Mouse (Mus musculus) mesoderm, embryonic 11.5 days (tissue): ENCODE data around the gene Gm6034.
A peak's percentile ranks its signal among the peaks of the same experiment; 100 is the strongest.
"Not testable (repeated sequence)": the region's sequence is repeated elsewhere in the genome, so short reads cannot be mapped to it uniquely, and the experiment has no call there.

Experiments used
- DNase-seq: peaks from one replicate; pipeline ENCODE4 v3.0.0-alpha.2; 2012; ENCODE audit warnings: low read depth, low spot score

Gm6034 gene

GRCm38 (mm10) chr17:36042610-36043169 lies at the start of gene Gm6034, which contains the start of gene H2-T22:
TSS of gene Gm6034 (plus strand) at chr17:36042961.
TSS of gene H2-T22 (minus strand) at chr17:36042747.
- peak; percentile 78 for DNase-seq

GRCm38 (mm10) chr17:35993675-35994074 lies 49.1 kb upstream of the Gm6034 start:
- peak; percentile 91 for DNase-seq

- peak; percentile 87 for DNase-seq
Measured at GRCm38 (mm10) chr17:35994175-35994878, 48.4 kb upstream of the Gm6034 start.

- DNase-seq: no peak
Measured at GRCm38 (mm10) chr17:35994879-35995240, 47.9 kb upstream of the Gm6034 start.

- DNase-seq: peak; percentile 96
Measured at GRCm38 (mm10) chr17:35996949-35997348, 45.8 kb upstream of the Gm6034 start.

GRCm38 (mm10) chr17:35997713-35998510 lies 44.8 kb upstream of the Gm6034 start:
- no peak for DNase-seq

GRCm38 (mm10) chr17:35998545-35999305 lies 44.0 kb upstream of the Gm6034 start:
- no peak for DNase-seq

- DNase-seq: no peak
Measured at GRCm38 (mm10) chr17:35999356-35999755, 43.4 kb upstream of the Gm6034 start.

GRCm38 (mm10) chr17:36000349-36000748 lies 42.4 kb upstream of the Gm6034 start:
- no peak for DNase-seq

GRCm38 (mm10) chr17:36001121-36001897 lies 41.5 kb upstream of the Gm6034 start:
- DNase-seq: no peak

- DNase-seq: no peak
Measured at GRCm38 (mm10) chr17:36001966-36002365, 40.8 kb upstream of the Gm6034 start.

GRCm38 (mm10) chr17:36003331-36003730 lies 39.4 kb upstream of the Gm6034 start:
- DNase-seq: no peak

GRCm38 (mm10) chr17:36004409-36004808 lies 38.4 kb upstream of the Gm6034 start:
- DNase-seq: not testable (repeated sequence)

- no peak for DNase-seq
Measured at GRCm38 (mm10) chr17:36014977-36015376, 27.8 kb upstream of the Gm6034 start.

GRCm38 (mm10) chr17:36017046-36017445 lies 25.7 kb upstream of the Gm6034 start:
- DNase-seq: no peak

GRCm38 (mm10) chr17:36018979-36019378 lies 23.8 kb upstream of the Gm6034 start:
- no peak for DNase-seq

GRCm38 (mm10) chr17:36019519-36019918 lies 23.2 kb upstream of the Gm6034 start:
- DNase-seq: no peak

- DNase-seq: peak; percentile 15
Measured at GRCm38 (mm10) chr17:36020191-36021073, 22.3 kb upstream of the Gm6034 start, which contains the start of gene H2-T24. TSS of gene H2-T24 (minus strand) at chr17:36020560.

GRCm38 (mm10) chr17:36021309-36021708 lies 21.5 kb upstream of the Gm6034 start:
- no peak for DNase-seq

- DNase-seq: no peak
Measured at GRCm38 (mm10) chr17:36022098-36022497, 20.7 kb upstream of the Gm6034 start.
